Mouse (Mus musculus): Measurements from ENCODE around the gene Defb36. TPM values are rescaled to one million over a fixed set of nuclear protein-coding genes. Genes with fewer than 3 reads are reported as not detected.

Gene Defb36
- polyA plus RNA-seq, 2 experiments: not detected

- H3K4me2 ChIP-seq (ENCODE audit: low read depth): no peak within 1 kb of the TSS
- no peak within 1 kb of the TSS for H3K27ac ChIP-seq
- H3K36me3 ChIP-seq (replicated peaks; ENCODE audit: control insufficient read depth, insufficient read depth, low read depth): no peaks in the 10 kb centered on the region
- no peak within 1 kb of the TSS for H3K4me3 ChIP-seq (ENCODE audit: insufficient read depth in 1 of 2, low read depth in 2 of 2, low read length in 2 of 2)
- ATAC-seq (ENCODE audit: insufficient read depth): no peak
- no peak for TF ChIP-seq EP300 (IDR thresholded peaks at IDR 0.05; ENCODE audit: low read depth)
- peak; percentile 66 for TF ChIP-seq CTCF (IDR thresholded peaks at IDR 0.05; ENCODE audit: low read depth)
- H3K9ac ChIP-seq (replicated peaks): no peak within 1 kb of the TSS
- no peaks in the 10 kb centered on the region for H3K27me3 ChIP-seq (ENCODE audit: control insufficient read depth, insufficient read depth, low read length)
- 44% methylated on average over 11 of the region's 11 CpGs for WGBS (ENCODE audit: insufficient replicate concordance)
- H3K4me1 ChIP-seq (replicated peaks; ENCODE audit: control insufficient read depth in 2 of 2, insufficient read depth in 2 of 2, low read length in 1 of 2): no peaks in the 10 kb centered on the region
- no peak for DNase-seq (ENCODE audit: low read depth in 3 of 3, low spot score in 3 of 3)
- no peaks in the 10 kb centered on the region for H3K9me3 ChIP-seq (ENCODE audit: control insufficient read depth, low read length)
Observed at GRCm38 (mm10) chr2:152572114-152572794, 31.9 kb upstream of the Defb36 start, which contains the start of gene Defb21. Gene Defb21, plus strand, starts transcription at chr2:152572744.

- TF ChIP-seq EP300 (IDR thresholded peaks at IDR 0.05; ENCODE audit: low read depth): no peak
- no peak for TF ChIP-seq CTCF (IDR thresholded peaks at IDR 0.05; ENCODE audit: low read depth)
- H3K9me3 ChIP-seq (ENCODE audit: control insufficient read depth, low read length): no peaks in the 10 kb centered on the region
- H3K36me3 ChIP-seq (replicated peaks; ENCODE audit: control insufficient read depth, insufficient read depth, low read depth): no peaks in the 10 kb centered on the region
- no peak overlapping the region for H3K9ac ChIP-seq (replicated peaks)
- H3K4me1 ChIP-seq (replicated peaks; ENCODE audit: control insufficient read depth in 2 of 2, insufficient read depth in 2 of 2, low read length in 1 of 2): no peaks in the 10 kb centered on the region
- no peak overlapping the region for H3K27ac ChIP-seq
- ATAC-seq (ENCODE audit: insufficient read depth): no peak
- WGBS (ENCODE audit: insufficient replicate concordance): 69% methylated on average over 8 of the region's 8 CpGs
- DNase-seq (ENCODE audit: low read depth in 3 of 3, low spot score in 3 of 3): no peak
- no peak overlapping the region for H3K4me3 ChIP-seq (ENCODE audit: insufficient read depth in 1 of 2, low read depth in 2 of 2, low read length in 2 of 2)
- no peak overlapping the region for H3K4me2 ChIP-seq (ENCODE audit: low read depth)
- no peaks in the 10 kb centered on the region for H3K27me3 ChIP-seq (ENCODE audit: control insufficient read depth, insufficient read depth, low read length)
Observed at GRCm38 (mm10) chr2:152573484-152573883, 30.6 kb upstream of the Defb36 start.

GRCm38 (mm10) chr2:152580107-152580506 is 24.0 kb upstream of the Defb36 start, which contains the start of gene Defb19:
Gene Defb19, minus strand, starts transcription at chr2:152580312.
- no peak within 1 kb of the TSS for H3K9ac ChIP-seq (replicated peaks)
- ATAC-seq (ENCODE audit: insufficient read depth) (no peak), DNase-seq (ENCODE audit: low read depth in 3 of 3, low spot score in 3 of 3) (no peak)
- TF ChIP-seq CTCF (IDR thresholded peaks at IDR 0.05; ENCODE audit: low read depth): no peak
- no peak for TF ChIP-seq EP300 (IDR thresholded peaks at IDR 0.05; ENCODE audit: low read depth)
- H3K9me3 ChIP-seq (ENCODE audit: control insufficient read depth, low read length): no peaks in the 10 kb centered on the region
- H3K27ac ChIP-seq: no peak within 1 kb of the TSS
- no peak within 1 kb of the TSS for H3K4me2 ChIP-seq (ENCODE audit: low read depth)
- no peaks in the 10 kb centered on the region for H3K27me3 ChIP-seq (ENCODE audit: control insufficient read depth, insufficient read depth, low read length)
- no peaks in the 10 kb centered on the region for H3K4me1 ChIP-seq (replicated peaks; ENCODE audit: control insufficient read depth in 2 of 2, insufficient read depth in 2 of 2, low read length in 1 of 2)
- H3K36me3 ChIP-seq (replicated peaks; ENCODE audit: control insufficient read depth, insufficient read depth, low read depth): no peaks in the 10 kb centered on the region
- WGBS (ENCODE audit: insufficient replicate concordance): 58% methylated on average over 7 of the region's 7 CpGs
- H3K4me3 ChIP-seq (ENCODE audit: insufficient read depth in 1 of 2, low read depth in 2 of 2, low read length in 2 of 2): no peak within 1 kb of the TSS

GRCm38 (mm10) chr2:152580612-152581011 is 23.5 kb upstream of the Defb36 start:
- Histone ChIP-seq H3K9ac (replicated peaks) (no peak overlapping the region), H3K27ac (no peak overlapping the region), H3K4me3 (ENCODE audit: insufficient read depth in 1 of 2, low read depth in 2 of 2, low read length in 2 of 2) (no peak overlapping the region), H3K4me2 (ENCODE audit: low read depth) (no peak overlapping the region), H3K4me1 (replicated peaks; ENCODE audit: control insufficient read depth in 2 of 2, insufficient read depth in 2 of 2, low read length in 1 of 2) (no peaks in the 10 kb centered on the region), H3K27me3 (ENCODE audit: control insufficient read depth, insufficient read depth, low read length) (no peaks in the 10 kb centered on the region), H3K36me3 (replicated peaks; ENCODE audit: control insufficient read depth, insufficient read depth, low read depth) (no peaks in the 10 kb centered on the region), H3K9me3 (ENCODE audit: control insufficient read depth, low read length) (no peaks in the 10 kb centered on the region)
- 58% methylated on average over 11 of the region's 11 CpGs for WGBS (ENCODE audit: insufficient replicate concordance)
- no peak for TF ChIP-seq CTCF (IDR thresholded peaks at IDR 0.05; ENCODE audit: low read depth)
- no peak for TF ChIP-seq EP300 (IDR thresholded peaks at IDR 0.05; ENCODE audit: low read depth)
- DNase-seq (ENCODE audit: low read depth in 3 of 3, low spot score in 3 of 3): no peak
- ATAC-seq (ENCODE audit: insufficient read depth): no peak

GRCm38 (mm10) chr2:152586926-152587560 is 17.1 kb upstream of the Defb36 start:
- no peak overlapping the region for H3K27ac ChIP-seq
- no peak overlapping the region for H3K9ac ChIP-seq (replicated peaks)
- H3K4me1 ChIP-seq (replicated peaks; ENCODE audit: control insufficient read depth in 2 of 2, insufficient read depth in 2 of 2, low read length in 1 of 2): no peaks in the 10 kb centered on the region
- WGBS (ENCODE audit: insufficient replicate concordance): 47% methylated on average over 4 of the region's 4 CpGs
- DNase-seq (ENCODE audit: low read depth in 3 of 3, low spot score in 3 of 3) (no peak), ATAC-seq (ENCODE audit: insufficient read depth) (no peak)
- no peak for TF ChIP-seq EP300 (IDR thresholded peaks at IDR 0.05; ENCODE audit: low read depth)
- peak; percentile 39 for TF ChIP-seq CTCF (IDR thresholded peaks at IDR 0.05; ENCODE audit: low read depth)
- no peak overlapping the region for H3K4me2 ChIP-seq (ENCODE audit: low read depth)
- H3K36me3 ChIP-seq (replicated peaks; ENCODE audit: control insufficient read depth, insufficient read depth, low read depth): no peaks in the 10 kb centered on the region
- no peaks in the 10 kb centered on the region for H3K9me3 ChIP-seq (ENCODE audit: control insufficient read depth, low read length)
- no peak overlapping the region for H3K4me3 ChIP-seq (ENCODE audit: insufficient read depth in 1 of 2, low read depth in 2 of 2, low read length in 2 of 2)
- H3K27me3 ChIP-seq (ENCODE audit: control insufficient read depth, insufficient read depth, low read length): no peaks in the 10 kb centered on the region
